Mouse (Mus musculus) liver, embryonic 14 days (tissue): Measurements from ENCODE around the gene Zmym1. TPM values are rescaled to one million over a fixed set of nuclear protein-coding genes. Genes with fewer than 3 reads are reported as not detected.

Source experiments
- polyA plus RNA-seq: library from polyadenylated mRNA; depleted of rRNA; stranded (reverse); fragments of >200 nt; gene quantifications from 2 replicates; pipeline ENCODE4 v1.2.3, GENCODE M21; 2012; rRNA removed

Zmym1 gene
- 4.5 TPM in 2 replicates for polyA plus RNA-seq

GRCm38 (mm10) chr4:127060585-127061290, at the start of gene Zmym1:
Gene Zmym1 (minus strand): TSS chr4:127061152.

GRCm38 (mm10) chr4:127076875-127077548, 16.1 kb upstream of the Zmym1 start, which contains the start of gene Zmym6:
Gene Zmym6 (plus strand): TSS chr4:127077383.

GRCm38 (mm10) chr4:127021151-127021945, 39.6 kb downstream of the Zmym1 start, which contains the start of gene Sfpq:
Gene Sfpq (plus strand): TSS chr4:127021324.

Other genes with a start within 250 kb of the Zmym1 start
- 3.4 and 3.6 TPM in 2 replicates for gene Zmym4, start 93.0 kb downstream of the Zmym1 start, polyA plus RNA-seq
- 112 and 132 TPM in 2 replicates for gene Sfpq, start 39.8 kb downstream of the Zmym1 start, polyA plus RNA-seq
- gene Zmym6, start 16.2 kb upstream of the Zmym1 start, polyA plus RNA-seq = 2.7 and 4.1 TPM in 2 replicates
- gene Tmem35b, start 62.5 kb upstream of the Zmym1 start, polyA plus RNA-seq = 2.9 and 3.4 TPM in 2 replicates
- 0.18 and 0.22 TPM in 2 replicates for gene Dlgap3, start 108.1 kb upstream of the Zmym1 start, polyA plus RNA-seq
- gene Smim12, start 182.6 kb upstream of the Zmym1 start, polyA plus RNA-seq = 13.5 and 14.2 TPM in 2 replicates